Mouse (Mus musculus) MEL (cell line): Measurements from ENCODE around the gene Sun2. TPM values are rescaled to one million over a fixed set of nuclear protein-coding genes. Genes with fewer than 3 reads are reported as not detected.

Source experiments
- DNase-seq: peaks from one replicate; pipeline ENCODE4 v3.0.0; 2011; ENCODE audit warnings: low read depth, low spot score
- H3K27ac ChIP-seq: 2 replicates; pipeline ENCODE4 v1.5.1; 2012; ENCODE audit warnings: low read depth, mild to moderate bottlenecking, control low read depth, low read length, moderate library complexity; ENCODE audit not compliant: control insufficient read depth
- H3K27me3 ChIP-seq, 2 experiments: fragments of 150-350 bp in 1 of 2; sonication (generic) in 1 of 2; 2 replicates each; pipeline ENCODE4 v1.6.1; 2012; ENCODE audit warnings: low read length in 2 of 2, mild to moderate bottlenecking in 2 of 2, improper control_type of control experiment in 1 of 2, moderate library complexity in 1 of 2; ENCODE audit not compliant: insufficient read depth in 2 of 2, control insufficient read depth in 1 of 2
- H3K36me3 ChIP-seq, 2 experiments: 2 replicates each; pipeline ENCODE4 v1.6.1; 2012 to 2014; ENCODE audit warnings: low read length in 2 of 2, improper control_type of control experiment in 1 of 2, inconsistent platforms in 1 of 2, mild to moderate bottlenecking in 1 of 2; ENCODE audit not compliant: insufficient read depth in 2 of 2, control insufficient read depth in 1 of 2
- H3K4me1 ChIP-seq, 2 experiments: fragments of 150-350 bp in 1 of 2; sonication (generic) in 1 of 2; 2 replicates each; pipeline ENCODE4 v1.6.1; 2012; ENCODE audit warnings: low read length in 2 of 2, improper control_type of control experiment in 1 of 2, mild to moderate bottlenecking in 1 of 2; ENCODE audit not compliant: insufficient read depth in 2 of 2, control insufficient read depth in 1 of 2
- H3K4me3 ChIP-seq, 2 experiments: fragments of 150-350 bp in 1 of 2; sonication (generic) in 1 of 2; 2 replicates each; pipeline ENCODE4 v1.5.1; 2012; ENCODE audit warnings: low read depth in 2 of 2, low read length in 2 of 2, mild to moderate bottlenecking in 2 of 2, moderate library complexity in 2 of 2, control low read depth in 1 of 2, improper control_type of control experiment in 1 of 2; ENCODE audit not compliant: control insufficient read depth in 1 of 2, insufficient read depth in 1 of 2
- H3K79me2 ChIP-seq: 2 replicates; pipeline ENCODE4 v1.6.1; 2012; ENCODE audit warnings: mild to moderate bottlenecking, low read length, moderate library complexity; ENCODE audit not compliant: control insufficient read depth, poor library complexity, insufficient read depth
- H3K9ac ChIP-seq: 2 replicates; pipeline ENCODE4 v1.6.1; 2012; ENCODE audit warnings: low read depth, mild to moderate bottlenecking, control low read depth, low read length, moderate library complexity; ENCODE audit not compliant: control insufficient read depth, poor library complexity, severe bottlenecking
- H3K9me3 ChIP-seq: fragments of 150-350 bp; sonication (generic); replicated peaks from 2 replicates; pipeline ENCODE4 v1.6.1; 2012; ENCODE audit warnings: mild to moderate bottlenecking, low read length, improper control_type of control experiment, moderate library complexity; ENCODE audit not compliant: insufficient read depth
- CHD2 ChIP-seq: IDR thresholded peaks from 2 replicates; pipeline ENCODE4 v1.6.1; 2011; ENCODE audit warnings: low read length, improper control_type of control experiment
- CTCF ChIP-seq, 3 experiments: IDR thresholded peaks in 2 of 3; conservative IDR thresholded peaks in 1 of 3; 2 replicates each; pipeline ENCODE4 v1.5.1; 2011 to 2012; ENCODE audit warnings: low read length in 3 of 3, low read depth in 2 of 3, mild to moderate bottlenecking in 2 of 3, improper control_type of control experiment in 1 of 3, inconsistent platforms in 1 of 3, mixed read lengths in 1 of 3, moderate library complexity in 1 of 3; ENCODE audit not compliant: control insufficient read depth in 1 of 3, insufficient read depth in 1 of 3, poor library complexity in 1 of 3, severe bottlenecking in 1 of 3
- E2F4 ChIP-seq: IDR thresholded peaks from 2 replicates; pipeline ENCODE4 v1.6.1; 2011; ENCODE audit warnings: low read depth, low read length, improper control_type of control experiment, borderline replicate concordance
- ELF1 ChIP-seq: IDR thresholded peaks from 2 replicates; pipeline ENCODE4 v1.6.1; 2014; ENCODE audit warnings: low read depth, mild to moderate bottlenecking, inconsistent platforms, low read length, improper control_type of control experiment, moderate library complexity
- GABPA ChIP-seq: IDR thresholded peaks from 2 replicates; pipeline ENCODE4 v1.6.1; 2012; ENCODE audit warnings: low read depth, mild to moderate bottlenecking, inconsistent platforms, low read length, improper control_type of control experiment, moderate library complexity
- GATA1 ChIP-seq: IDR thresholded peaks from 2 replicates; pipeline ENCODE4 v1.6.1; 2011; ENCODE audit warnings: low read depth, low read length, improper control_type of control experiment
- KAT2A ChIP-seq: conservative IDR thresholded peaks from 2 replicates; pipeline ENCODE4 v1.6.1; 2012; ENCODE audit warnings: low read depth, low read length, improper control_type of control experiment, inconsistent platforms
- MAFK ChIP-seq: IDR thresholded peaks from 2 replicates; pipeline ENCODE4 v1.6.1; 2011; ENCODE audit warnings: low read depth, mild to moderate bottlenecking, low read length, improper control_type of control experiment, borderline replicate concordance
- MAX ChIP-seq: IDR thresholded peaks from 2 replicates; pipeline ENCODE4 v1.6.1; 2011; ENCODE audit warnings: low read length, improper control_type of control experiment
- MAZ ChIP-seq: IDR thresholded peaks from 2 replicates; pipeline ENCODE4 v1.6.1; 2012; ENCODE audit warnings: low read depth, mild to moderate bottlenecking, inconsistent platforms, low read length, improper control_type of control experiment
- MEF2A ChIP-seq: IDR thresholded peaks from 2 replicates; pipeline ENCODE4 v1.6.1; 2014; ENCODE audit warnings: low read depth, mild to moderate bottlenecking, inconsistent platforms, low read length, improper control_type of control experiment; ENCODE audit not compliant: poor library complexity, insufficient replicate concordance, severe bottlenecking; ENCODE audit errors: extremely low read depth
- MYB ChIP-seq: IDR thresholded peaks from 2 replicates; pipeline ENCODE4 v1.6.1; 2011; ENCODE audit warnings: mild to moderate bottlenecking, low read depth, low read length, improper control_type of control experiment
- NELFE ChIP-seq: IDR thresholded peaks from 2 replicates; pipeline ENCODE4 v1.6.1; 2011; ENCODE audit warnings: low read depth, low read length, improper control_type of control experiment
- POLR2AphosphoS2 ChIP-seq: IDR thresholded peaks from 2 replicates; pipeline ENCODE4 v1.6.1; 2011; ENCODE audit warnings: low read length, improper control_type of control experiment
- RAD21 ChIP-seq: IDR thresholded peaks from 2 replicates; pipeline ENCODE4 v1.6.1; 2011; ENCODE audit warnings: mild to moderate bottlenecking, low read depth, low read length, improper control_type of control experiment
- RCOR1 ChIP-seq: IDR thresholded peaks from 2 replicates; pipeline ENCODE4 v1.6.1; 2012; ENCODE audit warnings: low read depth, mild to moderate bottlenecking, inconsistent platforms, low read length, improper control_type of control experiment
- SIN3A ChIP-seq: IDR thresholded peaks from 2 replicates; pipeline ENCODE4 v1.6.1; 2012; ENCODE audit warnings: low read length, improper control_type of control experiment, inconsistent platforms
- TCF12 ChIP-seq: IDR thresholded peaks from 2 replicates; pipeline ENCODE4 v1.6.1; 2014; ENCODE audit warnings: low read depth, mild to moderate bottlenecking, inconsistent platforms, low read length, improper control_type of control experiment, moderate library complexity
- UBTF ChIP-seq: IDR thresholded peaks from 2 replicates; pipeline ENCODE4 v1.6.1; 2012; ENCODE audit warnings: low read depth, mild to moderate bottlenecking, inconsistent platforms, low read length, improper control_type of control experiment, moderate library complexity, borderline replicate concordance; ENCODE audit not compliant: insufficient read depth
- ZC3H11A ChIP-seq: IDR thresholded peaks from 2 replicates; pipeline ENCODE4 v1.6.1; 2012; ENCODE audit warnings: low read depth, mild to moderate bottlenecking, inconsistent platforms, low read length, improper control_type of control experiment
- ZKSCAN1 ChIP-seq: IDR thresholded peaks from 2 replicates; pipeline ENCODE4 v1.6.1; 2012; ENCODE audit warnings: low read depth, mild to moderate bottlenecking, inconsistent platforms, low read length, improper control_type of control experiment, moderate library complexity
- ZMIZ1 ChIP-seq: IDR thresholded peaks from 2 replicates; pipeline ENCODE4 v1.6.1; 2012; ENCODE audit warnings: low read depth, mild to moderate bottlenecking, inconsistent platforms, low read length, improper control_type of control experiment, moderate library complexity
- ZNF384 ChIP-seq: IDR thresholded peaks from 2 replicates; pipeline ENCODE4 v1.6.1; 2012; ENCODE audit warnings: low read depth, mild to moderate bottlenecking, inconsistent platforms, low read length, improper control_type of control experiment
- polyA plus RNA-seq, 2 experiments: library from polyadenylated mRNA; stranded (reverse) in 1 of 2; unstranded in 1 of 2; fragments of >175 nt in 1 of 2; fragments of >200 nt in 1 of 2; gene quantifications; 2 replicates each; pipeline versions ENCODE4 v1.2.1 to v1.2.4; 2012; ENCODE audit warnings: low replicate concordance in 2 of 2, low read depth in 1 of 2; ENCODE audit not compliant: insufficient read length in 2 of 2, insufficient read depth in 1 of 2, missing spikeins in 1 of 2
- total RNA-seq: library from RNA; depleted of rRNA; stranded (reverse); fragments of 300-350 nt; gene quantifications from 2 replicates; pipeline ENCODE4 v1.2.3, GENCODE M21; 2012

Gene Sun2
- total and polyA plus RNA-seq, 3 experiments: 4.3 to 10.6 TPM; not detected in 1

DNA sequence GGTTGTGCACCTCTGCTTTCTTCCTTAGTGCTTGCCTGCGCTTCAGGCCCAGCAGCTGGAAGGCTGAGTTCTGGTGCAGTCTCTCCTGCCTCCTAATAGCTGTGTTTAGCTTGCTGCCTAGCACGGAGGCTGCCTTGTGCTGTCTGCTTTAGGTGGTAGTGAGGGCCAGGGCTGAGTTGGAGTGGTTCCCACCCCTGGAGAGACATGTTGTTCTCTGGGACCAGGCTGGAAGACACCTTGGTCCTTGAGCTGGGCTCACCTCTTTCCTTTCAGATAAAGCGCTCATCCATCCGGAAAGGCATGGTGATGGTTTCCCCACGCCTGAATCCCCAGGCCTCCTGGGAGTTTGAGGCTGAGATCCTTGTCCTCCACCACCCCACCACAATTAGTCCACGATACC, 25.6 kb downstream of the Sun2 start:
- H3K9ac ChIP-seq: no peak overlapping the region
- peaks cover 0 to 4% of the 10 kb centered on the region in 2 experiments; a peak in 1 of 4 replicates for H3K36me3 ChIP-seq
- no peaks in the 10 kb centered on the region for H3K9me3 ChIP-seq
- H3K27me3 ChIP-seq: no peaks in the 10 kb centered on the region
- no peak overlapping the region for H3K27ac ChIP-seq
- no peak for DNase-seq
- H3K4me3 ChIP-seq: no peak overlapping the region
- no peaks in the 10 kb centered on the region for H3K4me1 ChIP-seq
- no peaks in the 10 kb centered on the region for H3K79me2 ChIP-seq
- TF ChIP-seq MAZ (no peak), RCOR1 (no peak), GATA1 (no peak), MEF2A (no peak), CTCF (IDR thresholded peaks at IDR 0.05 in 2 of 3, conservative IDR thresholded peaks at IDR 0.05 in 1 of 3; ENCODE audit: control insufficient read depth in 1 of 3, insufficient read depth in 1 of 3, low read depth in 2 of 3, low read length in 3 of 3, poor library complexity in 1 of 3, severe bottlenecking in 1 of 3) (no peak), KAT2A (no peak), MAFK (no peak), RAD21 (no peak), POLR2AphosphoS2 (no peak), CHD2 (no peak), UBTF (no peak)

DNA sequence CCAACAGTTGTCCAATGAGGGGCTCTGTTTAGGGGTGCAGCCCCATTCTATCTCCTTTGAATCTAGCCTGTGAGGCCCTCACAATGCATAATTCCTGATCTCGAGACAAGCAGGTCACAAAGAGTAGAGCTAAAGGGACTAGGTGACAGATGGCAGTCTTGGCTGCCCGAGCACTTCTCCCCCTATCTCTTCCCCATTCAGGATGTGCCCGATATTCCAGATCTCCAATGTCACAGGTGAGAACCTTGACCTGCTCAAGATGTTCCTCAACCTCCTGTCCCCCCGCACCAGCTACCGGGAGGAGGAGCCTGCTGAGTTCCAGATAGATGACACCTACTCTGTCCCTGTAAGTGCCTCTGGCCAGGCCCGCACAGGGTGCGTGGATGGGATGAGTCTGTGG, 26.7 kb downstream of the Sun2 start:
- TF ChIP-seq ZKSCAN1 (no peak), ZNF384 (no peak), POLR2AphosphoS2 (no peak), CHD2 (no peak), ELF1 (no peak), SIN3A (no peak), GATA1 (no peak), MAX (no peak), MAFK (no peak), E2F4 (no peak), GABPA (no peak), KAT2A (no peak), ZC3H11A (no peak), MYB (no peak), RCOR1 (no peak), ZMIZ1 (no peak), MEF2A (no peak), TCF12 (no peak), NELFE (no peak)
- H3K9me3 ChIP-seq: no peaks in the 10 kb centered on the region
- no peak overlapping the region for H3K4me3 ChIP-seq
- H3K79me2 ChIP-seq: no peaks in the 10 kb centered on the region
- H3K27me3 ChIP-seq: no peaks in the 10 kb centered on the region
- H3K9ac ChIP-seq: no peak overlapping the region
- no peak for DNase-seq
- H3K4me1 ChIP-seq: no peaks in the 10 kb centered on the region
- H3K27ac ChIP-seq: no peak overlapping the region
- H3K36me3 ChIP-seq: peaks cover 0 to 4% of the 10 kb centered on the region in 2 experiments; a peak in 1 of 4 replicates
